Mouse (Mus musculus): ENCODE data around the gene Krtap2-4. TPM values are rescaled to one million over a fixed set of nuclear protein-coding genes. Genes with fewer than 3 reads are reported as not detected.

The Krtap2-4 gene
- total RNA-seq, 2 experiments from 2014 or later = not detected

DNA sequence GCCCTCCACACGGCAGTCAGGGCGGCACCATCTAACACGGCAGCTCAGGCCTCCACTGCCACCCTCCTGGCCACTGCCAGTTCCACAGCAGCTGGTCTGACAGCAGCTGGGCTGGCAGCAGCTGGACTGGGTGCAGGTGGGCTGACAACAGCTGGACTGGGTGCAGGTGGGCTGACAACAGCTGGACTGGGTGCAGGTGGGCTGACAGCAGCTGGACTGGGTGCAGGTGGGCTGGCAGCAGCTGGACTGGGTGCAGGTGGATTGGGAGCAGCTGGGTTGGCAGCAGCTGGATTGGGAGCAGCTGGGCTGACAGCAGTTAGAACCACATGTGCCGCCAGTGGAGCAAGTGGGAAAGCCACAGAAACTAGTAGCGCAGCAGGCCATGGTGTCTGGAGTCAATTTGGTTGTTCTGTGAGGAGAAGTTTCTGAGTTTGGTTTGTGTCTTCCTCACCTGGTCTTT lies 31.4 kb downstream of the Krtap2-4 start, which contains the start of gene Krtap1-4:
Gene Krtap1-4 (minus strand): TSS at position 410 of the 460 bp plus-strand sequence.
- DNase-seq (ENCODE audit: low spot score in 2 of 2) = no peak

DNA sequence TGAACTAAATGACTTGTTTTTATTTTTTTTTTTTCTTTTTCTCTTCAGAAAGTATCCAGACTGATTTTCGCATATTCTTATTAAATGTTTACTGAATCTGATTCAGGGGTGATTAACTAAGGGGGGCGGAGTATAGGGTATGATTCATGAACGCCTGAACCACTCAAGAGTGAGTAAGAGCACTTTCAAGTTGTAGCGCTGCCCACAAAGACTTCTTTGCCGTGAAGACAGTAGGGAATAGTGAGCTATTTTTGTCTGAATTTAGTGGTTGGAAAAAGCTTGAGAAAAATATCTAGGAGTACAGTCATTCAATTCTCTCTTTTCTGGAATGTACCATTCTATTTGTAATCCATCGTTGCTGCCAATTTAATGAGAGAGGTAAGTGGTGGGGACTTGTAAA lies 33.1 kb downstream of the Krtap2-4 start:
- DNase-seq (ENCODE audit: low spot score in 2 of 2) = no peak

DNA sequence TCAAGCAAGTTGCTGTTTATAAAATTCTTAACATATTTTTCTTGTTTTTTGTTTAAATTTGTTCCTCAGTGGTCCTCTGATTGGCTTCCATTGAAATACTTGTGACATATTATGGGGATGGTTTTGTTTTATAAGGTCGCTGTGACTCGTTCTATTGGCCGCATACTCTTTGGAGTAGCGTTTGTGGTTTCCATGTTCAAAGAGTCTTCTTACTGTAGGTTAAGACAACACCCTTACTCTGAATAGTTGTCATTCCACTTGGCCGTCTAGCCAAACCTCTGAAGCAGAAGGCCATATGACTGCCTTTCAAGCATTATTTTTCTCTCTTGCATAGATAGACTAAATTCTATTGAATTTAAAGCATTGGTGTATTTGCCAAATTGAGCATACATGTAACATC lies 33.6 kb downstream of the Krtap2-4 start:
- DNase-seq (ENCODE audit: low spot score in 2 of 2) = no peak

DNA sequence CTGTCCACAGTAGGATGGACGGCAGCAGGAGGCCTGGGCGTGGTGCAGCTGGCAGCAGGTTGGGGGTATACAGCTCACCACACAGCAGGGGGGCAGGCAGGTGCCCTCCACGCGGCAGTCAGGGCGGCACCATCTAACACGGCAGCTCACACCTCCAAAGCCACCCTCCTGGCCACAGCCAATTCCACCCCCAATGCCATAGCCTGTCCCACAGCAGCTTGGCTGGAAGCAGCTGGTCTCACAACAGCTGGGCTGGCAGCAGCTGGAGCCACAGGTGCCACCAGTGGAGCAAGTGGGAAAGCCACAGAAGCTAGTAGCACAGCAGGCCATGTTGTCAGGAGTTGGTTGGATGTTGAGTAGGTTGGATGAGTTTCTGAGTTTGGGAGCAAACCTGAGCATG lies 34.0 kb downstream of the Krtap2-4 start, which contains the start of gene Krtap1-5:
Gene Krtap1-5 (minus strand): TSS at position 381 of the 400 bp plus-strand sequence.
- no peak for DNase-seq (ENCODE audit: low spot score in 2 of 2)

DNA sequence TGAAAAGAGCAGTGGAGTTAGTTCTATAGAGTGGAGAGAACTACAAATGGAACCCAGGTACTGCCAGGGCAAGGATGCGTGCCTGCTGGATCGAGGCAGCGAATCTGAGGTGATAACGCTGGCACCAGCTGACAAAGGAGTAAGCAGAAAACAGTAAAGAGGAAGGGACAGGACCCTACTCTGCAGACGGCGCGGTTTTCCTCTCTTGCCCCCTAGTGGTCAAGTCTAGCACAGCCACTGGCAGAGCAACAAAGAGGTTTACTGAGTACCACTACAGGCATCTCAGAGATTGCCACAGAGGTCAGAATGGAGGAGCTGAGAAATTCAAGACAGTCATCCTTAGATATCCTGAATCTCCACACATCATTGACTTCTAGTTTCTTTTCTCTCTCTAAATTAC lies 40.5 kb downstream of the Krtap2-4 start:
- peak; percentile 32 to 35 for DNase-seq (ENCODE audit: low spot score in 2 of 2)

DNA sequence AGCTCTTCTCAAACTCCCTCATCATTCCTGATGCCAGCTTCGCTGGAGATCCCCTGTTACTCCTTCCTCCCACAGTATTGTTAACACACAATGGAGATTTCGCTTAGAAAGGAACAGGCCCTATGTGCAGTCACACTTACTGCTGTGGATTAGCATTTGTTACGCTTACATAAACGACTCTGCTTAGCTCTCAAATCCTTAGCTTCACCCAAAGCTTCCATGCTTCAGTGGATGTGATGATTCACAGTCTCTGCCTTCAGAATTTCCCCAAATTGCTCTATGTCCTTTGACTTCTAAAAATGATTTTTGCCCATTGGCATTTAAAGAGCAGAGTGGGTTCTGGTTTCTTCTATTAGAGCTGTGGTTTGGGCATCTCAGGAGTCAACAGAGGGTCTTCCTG lies 41.5 kb downstream of the Krtap2-4 start:
- DNase-seq (ENCODE audit: low spot score in 2 of 2) = no peak

DNA sequence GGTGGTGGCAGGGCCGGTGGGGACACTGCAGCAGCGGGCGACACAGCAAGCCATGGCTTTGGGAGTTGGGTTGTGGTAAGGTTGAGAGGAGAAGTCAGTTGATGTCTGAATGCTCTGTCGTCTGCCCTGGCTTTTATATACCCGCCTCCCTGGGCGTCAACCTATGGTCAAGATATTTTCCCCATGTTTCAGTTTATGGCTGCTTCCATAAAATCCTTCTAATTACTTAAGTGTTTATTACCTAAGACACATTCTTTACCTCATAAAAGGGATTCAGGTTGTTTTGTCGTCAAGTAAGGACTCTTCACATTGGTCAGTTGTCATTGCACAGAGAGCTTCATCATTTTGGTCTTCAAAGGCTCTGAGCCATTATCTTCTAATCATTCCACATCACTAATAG lies 48.1 kb downstream of the Krtap2-4 start, which contains the start of gene Krtap3-1:
Gene Krtap3-1 (minus strand): TSS at position 101 of the 400 bp plus-strand sequence.
- DNase-seq (ENCODE audit: low spot score in 2 of 2) = no peak

Other genes with a start within 250 kb of the Krtap2-4 start
- gene Krt28, start 239.9 kb downstream of the Krtap2-4 start, total RNA-seq (2021) = under 1 TPM in 1 of 2 experiments, not detected in 1; 0.25 TPM
- 1 to 10 TPM; 4.9 to 9.9 TPM for gene Krt10, start 225.5 kb downstream of the Krtap2-4 start, total RNA-seq (2021)
- gene Krt12, start 192.6 kb downstream of the Krtap2-4 start, total RNA-seq (2021) = not detected
- 1 to 10 TPM; 2.4 to 2.7 TPM for gene Krt20, start 176.7 kb downstream of the Krtap2-4 start, total RNA-seq (2021)
- 1 to 10 TPM in 1 of 2 experiments, under 1 TPM in 1; 0.62 to 3.1 TPM for gene Krt23, start 121.7 kb downstream of the Krtap2-4 start, total RNA-seq (2021)
- not detected for gene Krt39, start 93.5 kb downstream of the Krtap2-4 start, total RNA-seq (2021)
- not detected for gene Krt40, start 71.7 kb downstream of the Krtap2-4 start, total RNA-seq (2021)
- gene Krtap3-3, start 64.0 kb downstream of the Krtap2-4 start, total RNA-seq (2021) = not detected
- not detected for gene Krtap3-2, start 58.0 kb downstream of the Krtap2-4 start, total RNA-seq (2021)
- gene Gm11939, start 55.4 kb downstream of the Krtap2-4 start, total RNA-seq (2021) = not detected
- gene Krtap3-1, start 48.2 kb downstream of the Krtap2-4 start, total RNA-seq (2021) = not detected
- not detected for gene Krtap1-5, start 33.8 kb downstream of the Krtap2-4 start, total RNA-seq (2021)
- not detected for gene Krtap1-4, start 31.2 kb downstream of the Krtap2-4 start, total RNA-seq (2021)
- gene Krtap1-3, start 23.5 kb downstream of the Krtap2-4 start, total RNA-seq (2021) = not detected
- not detected for gene Krtap9-3, start 16.7 kb downstream of the Krtap2-4 start, total RNA-seq (2021)
- gene Gm11938, start 11.5 kb downstream of the Krtap2-4 start, total RNA-seq (2021) = not detected
- not detected for gene Gm11937, start 4.7 kb downstream of the Krtap2-4 start, total RNA-seq (2021)
- not detected for gene Gm11562, start 5.6 kb upstream of the Krtap2-4 start, total RNA-seq (2021)
- gene Krtap4-1, start 13.4 kb upstream of the Krtap2-4 start, total RNA-seq (2021) = not detected
- not detected for gene Krtap4-2, start 20.2 kb upstream of the Krtap2-4 start, total RNA-seq (2021)
- not detected for gene Krtap4-7, start 29.2 kb upstream of the Krtap2-4 start, total RNA-seq (2021)
- gene Gm11555, start 35.4 kb upstream of the Krtap2-4 start, total RNA-seq (2021) = not detected
- not detected for gene Gm11563, start 44.1 kb upstream of the Krtap2-4 start, total RNA-seq (2021)
- gene Krtap4-6, start 51.1 kb upstream of the Krtap2-4 start, total RNA-seq (2021) = not detected
- not detected for gene Gm14190, start 75.9 kb upstream of the Krtap2-4 start, total RNA-seq (2021)
- gene Gm14180, start 119.4 kb upstream of the Krtap2-4 start, total RNA-seq (2021) = not detected
- not detected for gene Gm11595, start 158.1 kb upstream of the Krtap2-4 start, total RNA-seq (2021)
- gene Krtap4-8, start 165.9 kb upstream of the Krtap2-4 start, total RNA-seq (2021) = not detected
- not detected for gene Krtap4-9, start 170.4 kb upstream of the Krtap2-4 start, total RNA-seq (2021)
- not detected for gene Gm11596, start 178.6 kb upstream of the Krtap2-4 start, total RNA-seq (2021)
- not detected for gene Gm11569, start 184.1 kb upstream of the Krtap2-4 start, total RNA-seq (2021)
- gene Gm11554, start 189.6 kb upstream of the Krtap2-4 start, total RNA-seq (2021) = not detected
- gene Krtap4-13, start 195.0 kb upstream of the Krtap2-4 start, total RNA-seq (2021) = not detected
- gene Gm11564, start 200.8 kb upstream of the Krtap2-4 start, total RNA-seq (2021) = not detected
- gene 2300003K06Rik, start 223.2 kb upstream of the Krtap2-4 start, total RNA-seq (2021) = not detected
- gene Krtap4-16, start 236.8 kb upstream of the Krtap2-4 start, total RNA-seq (2021) = not detected
- gene Gm11568, start 243.1 kb upstream of the Krtap2-4 start, total RNA-seq (2021) = not detected
- not detected for gene Gm11559, start 249.6 kb upstream of the Krtap2-4 start, total RNA-seq (2021)